Mouse (Mus musculus) heart, adult 8-10 months (tissue): ENCODE results near the gene Raver1. TPM values are rescaled to one million over a fixed set of nuclear protein-coding genes. Genes with fewer than 3 reads are reported as not detected.

Experiments used
- microRNA-seq: library from miRNA; unstranded; fragments of <30 nt; microRNA quantifications from one replicate; pipeline ENCODE4 v1.2.0, GENCODE M21; 2022
- total RNA-seq, 4 experiments: library from RNA; stranded (reverse); gene quantifications; 2 replicates each; pipeline ENCODE4 v1.2.4; 2022

Raver1 gene
- total RNA-seq, 4 experiments from 2014 or later = 25.7 to 26.2 (median 26.0) TPM

Small RNAs within 50 kb of the gene (microRNA-seq; reads per million reads assigned to microRNA genes)
- gene Mir1900 (not detected), gene Mir7082 (not detected)

Other genes with a start within 250 kb of the Raver1 start
- 1 to 10 TPM; 3.4 to 6.0 (median 4.8) TPM for gene A230050P20Rik, start 223.4 kb downstream of the Raver1 start, total RNA-seq
- 1 to 10 TPM; 3.7 to 5.7 (median 4.8) TPM for gene Angptl6, start 212.3 kb downstream of the Raver1 start, total RNA-seq
- gene Ppan, start 203.8 kb downstream of the Raver1 start, total RNA-seq = 1 to 10 TPM; 7.0 to 7.4 (median 7.1) TPM
- 100 to 1,000 TPM; 106 to 121 (median 110) TPM for gene Eif3g, start 193.4 kb downstream of the Raver1 start, total RNA-seq
- gene Dnmt1, start 132.1 kb downstream of the Raver1 start, total RNA-seq = 10 to 100 TPM; 10.8 to 14.5 (median 12.3) TPM
- gene S1pr2, start 115.2 kb downstream of the Raver1 start, total RNA-seq = 1 to 10 TPM; 1.8 to 6.8 (median 4.6) TPM
- gene Mrpl4, start 89.3 kb downstream of the Raver1 start, total RNA-seq = 100 to 1,000 TPM; 135 to 142 (median 136) TPM
- gene Icam1, start 76.0 kb downstream of the Raver1 start, total RNA-seq = 10 to 100 TPM in 2 of 4 experiments, 1 to 10 TPM in 2; 7.5 to 11.3 (median 9.9) TPM
- gene Icam4, start 62.6 kb downstream of the Raver1 start, total RNA-seq = 1 to 10 TPM in 1 of 4 experiments, under 1 TPM in 3; 0.27 to 1.9 (median 0.74) TPM
- gene Icam5, start 59.9 kb downstream of the Raver1 start, total RNA-seq = under 1 TPM in 1 of 4 experiments, not detected in 3; 0.12 TPM
- gene Zglp1, start 24.9 kb downstream of the Raver1 start, total RNA-seq = not detected
- under 1 TPM in 1 of 4 experiments, not detected in 3; 0.38 TPM for gene Gm49373, start 18.9 kb downstream of the Raver1 start, total RNA-seq
- 10 to 100 TPM; 36.4 to 53.0 (median 41.0) TPM for gene Fdx1l, start 18.4 kb downstream of the Raver1 start, total RNA-seq
- gene Gm38431, start within 50 bp of the Raver1 start, total RNA-seq = 1 to 10 TPM in 1 of 4 experiments, under 1 TPM in 3; 0.26 to 1.6 (median 0.36) TPM
- gene Tyk2, start 39.2 kb upstream of the Raver1 start, total RNA-seq = 1 to 10 TPM; 8.6 to 9.1 (median 8.7) TPM
- 100 to 1,000 TPM; 138 to 170 (median 157) TPM for gene Cdc37, start 58.0 kb upstream of the Raver1 start, total RNA-seq
- gene Pde4a, start 73.7 kb upstream of the Raver1 start, total RNA-seq = 10 to 100 TPM; 48.5 to 75.4 (median 62.1) TPM
- 10 to 100 TPM; 43.6 to 52.1 (median 45.5) TPM for gene Keap1, start 147.4 kb upstream of the Raver1 start, total RNA-seq
- 1 to 10 TPM; 1.6 to 1.9 (median 1.8) TPM for gene S1pr5, start 156.4 kb upstream of the Raver1 start, total RNA-seq
- gene Atg4d, start 173.3 kb upstream of the Raver1 start, total RNA-seq = 100 to 1,000 TPM in 1 of 4 experiments, 10 to 100 TPM in 3; 87.0 to 105 (median 93.5) TPM
- 10 to 100 TPM; 16.2 to 18.3 (median 17.3) TPM for gene Kri1, start 196.0 kb upstream of the Raver1 start, total RNA-seq
- gene Cdkn2d, start 199.4 kb upstream of the Raver1 start, total RNA-seq = 10 to 100 TPM; 15.1 to 17.7 (median 16.7) TPM
- not detected for gene Ap1m2, start 220.3 kb upstream of the Raver1 start, total RNA-seq
- 100 to 1,000 TPM in 1 of 4 experiments, 10 to 100 TPM in 3; 90.2 to 124 (median 94.3) TPM for gene Slc44a2, start 228.7 kb upstream of the Raver1 start, total RNA-seq